Mouse (Mus musculus) forebrain, embryonic 14.5 days (tissue): ENCODE measurements around the gene Ccdc105. TPM values are rescaled to one million over a fixed set of nuclear protein-coding genes. Genes with fewer than 3 reads are reported as not detected.

Experiments used
- polyA plus RNA-seq: library from polyadenylated mRNA; unstranded; fragments of >200 nt; fragmentation: Nextera tagmentation; extraction: Ambion mirVana; gene quantifications from 2 replicates; pipeline ENCODE4 v1.2.1, GENCODE M21; 2014

Gene Ccdc105
- polyA plus RNA-seq, 1 experiment from 2014 or later: 0.24 TPM

Other genes starting within 250 kb of the Ccdc105 start
- gene Olfr1358, start 235.6 kb downstream of the Ccdc105 start, polyA plus RNA-seq: not detected in 2 replicates
- 29.3 and 32.8 TPM in 2 replicates for gene Ilvbl, start 178.7 kb downstream of the Ccdc105 start, polyA plus RNA-seq
- gene Syde1, start 161.1 kb downstream of the Ccdc105 start, polyA plus RNA-seq: 4.2 and 4.4 TPM in 2 replicates
- gene Olfr1357, start 135.0 kb downstream of the Ccdc105 start, polyA plus RNA-seq: not detected in 2 replicates
- not detected in 2 replicates for gene Casp14, start 34.8 kb downstream of the Ccdc105 start, polyA plus RNA-seq
- 2.9 and 3.4 TPM in 2 replicates for gene Slc1a6, start 27.4 kb upstream of the Ccdc105 start, polyA plus RNA-seq
- gene Olfr1356, start 99.1 kb upstream of the Ccdc105 start, polyA plus RNA-seq: not detected in 2 replicates
- not detected in 2 replicates for gene Olfr1355, start 122.5 kb upstream of the Ccdc105 start, polyA plus RNA-seq
- gene Olfr1354, start 160.1 kb upstream of the Ccdc105 start, polyA plus RNA-seq: not detected in 2 replicates
- gene Olfr8, start 197.6 kb upstream of the Ccdc105 start, polyA plus RNA-seq: not detected in 2 replicates
- gene Olfr1353, start 210.2 kb upstream of the Ccdc105 start, polyA plus RNA-seq: not detected in 2 replicates
- not detected in 2 replicates for gene Olfr1352, start 228.0 kb upstream of the Ccdc105 start, polyA plus RNA-seq